Mouse (Mus musculus): Measurements from ENCODE around the gene Snx30.

Gene Snx30

DNA sequence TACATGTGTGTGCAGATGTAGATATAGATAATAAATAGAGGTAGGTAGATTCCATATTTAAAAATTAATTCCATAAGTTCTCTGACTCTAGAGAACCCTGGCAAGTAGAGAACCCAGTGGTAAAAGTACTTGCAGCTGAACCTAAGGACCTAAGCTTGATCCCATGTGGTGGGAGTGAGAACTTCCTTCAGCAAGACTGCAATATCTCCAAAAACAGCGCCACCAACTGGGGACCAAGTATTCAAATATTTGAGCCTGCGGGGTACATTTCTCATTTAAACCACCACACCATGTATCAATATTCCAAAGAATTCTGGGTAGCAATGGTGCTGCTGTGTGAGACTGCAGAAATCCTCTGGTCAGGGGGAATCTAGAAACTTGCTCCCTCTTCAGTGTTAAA, 11.5 kb upstream of the Snx30 start:
- DNase-seq (ENCODE audit: low spot score) = no peak

DNA sequence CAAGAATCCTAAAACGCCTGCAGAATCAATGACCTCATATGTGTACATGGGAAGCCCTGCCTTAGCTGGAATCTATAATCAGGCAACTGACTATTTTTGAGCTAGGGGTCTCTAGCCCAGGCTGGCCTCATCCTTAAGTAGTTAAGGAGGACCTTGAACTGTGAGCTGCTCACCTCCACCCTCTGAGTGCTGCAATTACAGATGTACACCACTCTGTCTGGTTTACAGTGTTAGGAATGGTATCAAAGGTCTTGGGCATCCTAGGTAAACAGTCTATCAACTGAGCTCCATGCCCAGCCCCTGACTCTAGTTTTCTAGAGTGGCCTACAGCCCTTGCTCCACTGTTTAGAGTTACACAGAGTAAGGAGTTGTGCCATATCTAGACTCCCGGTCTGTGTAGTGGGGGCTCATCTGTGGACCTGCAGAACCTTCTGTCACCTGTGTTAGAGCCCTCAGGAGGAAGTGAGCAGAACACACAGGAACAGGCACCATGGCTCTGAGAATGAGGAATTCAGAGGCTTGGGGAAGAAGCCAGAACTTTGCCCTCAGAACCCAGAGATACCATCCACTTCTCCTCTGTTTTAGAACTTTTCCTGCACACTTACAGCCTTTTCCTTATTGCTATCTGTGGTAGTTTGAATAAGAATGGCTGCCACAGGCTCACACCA, 9.7 kb upstream of the Snx30 start:
- DNase-seq (ENCODE audit: low spot score) = no peak

DNA sequence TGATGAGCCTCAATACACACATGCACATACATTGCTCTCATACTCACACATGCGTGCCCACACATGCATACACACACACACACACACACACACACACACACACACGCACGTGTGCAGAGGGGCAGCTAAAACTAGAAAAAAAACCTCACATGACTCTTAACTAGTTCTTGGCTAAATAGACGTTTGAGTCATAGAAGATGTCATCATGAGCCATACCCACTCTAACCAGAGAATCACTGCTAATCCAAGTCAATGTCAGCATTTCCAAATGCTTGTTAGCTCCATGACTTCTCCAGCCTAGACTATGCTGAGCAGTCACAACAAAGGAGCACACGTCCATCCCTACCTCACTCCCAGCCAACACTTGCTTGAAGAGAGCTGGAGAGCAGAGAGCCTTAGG, 5.5 kb upstream of the Snx30 start:
- no peak for DNase-seq (ENCODE audit: low spot score)

DNA sequence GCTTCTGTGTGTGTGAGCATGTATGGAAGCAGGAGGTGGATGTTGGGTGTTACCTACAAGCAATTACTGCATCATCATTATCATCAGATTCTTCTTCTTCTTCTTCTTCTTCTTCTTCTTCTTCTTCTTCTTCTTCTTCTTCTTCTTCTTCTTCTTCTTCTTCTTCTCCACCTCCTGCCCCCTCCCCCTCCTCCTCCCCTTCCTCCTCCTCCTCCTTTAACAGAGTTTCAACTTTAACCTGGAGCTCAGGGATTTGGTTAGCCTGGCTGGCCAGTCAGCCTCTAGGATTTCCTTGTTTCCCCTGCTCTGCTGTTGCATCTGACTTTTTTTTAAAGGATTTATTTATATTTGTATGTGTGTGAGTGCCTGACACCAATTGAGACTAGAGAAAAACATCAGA, 4.2 kb upstream of the Snx30 start, which contains the start of gene Inip:
Gene Inip (minus strand): TSS at position 101 of the 400 bp plus-strand sequence.
- DNase-seq (ENCODE audit: low spot score) = no peak

DNA sequence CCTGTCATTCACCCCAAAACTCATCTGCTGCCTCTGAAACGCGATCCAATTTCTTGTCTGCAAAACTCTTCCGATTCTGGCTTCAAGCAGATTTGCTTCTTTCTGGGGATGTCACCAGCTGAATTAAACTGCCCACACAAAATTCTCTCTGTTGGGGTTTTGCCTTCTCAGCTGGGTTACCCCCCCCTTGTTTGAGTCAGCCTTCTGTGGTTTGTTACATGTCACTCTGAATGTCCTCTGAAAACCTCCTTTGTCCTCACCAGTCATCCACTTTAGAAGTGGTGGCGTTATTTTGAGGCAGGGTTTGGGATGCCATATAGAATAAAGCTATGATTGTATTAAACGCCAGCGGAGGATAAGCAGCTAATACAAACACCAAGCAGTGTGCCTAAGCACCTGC, 3.5 kb upstream of the Snx30 start:
- no peak for DNase-seq (ENCODE audit: low spot score)

DNA sequence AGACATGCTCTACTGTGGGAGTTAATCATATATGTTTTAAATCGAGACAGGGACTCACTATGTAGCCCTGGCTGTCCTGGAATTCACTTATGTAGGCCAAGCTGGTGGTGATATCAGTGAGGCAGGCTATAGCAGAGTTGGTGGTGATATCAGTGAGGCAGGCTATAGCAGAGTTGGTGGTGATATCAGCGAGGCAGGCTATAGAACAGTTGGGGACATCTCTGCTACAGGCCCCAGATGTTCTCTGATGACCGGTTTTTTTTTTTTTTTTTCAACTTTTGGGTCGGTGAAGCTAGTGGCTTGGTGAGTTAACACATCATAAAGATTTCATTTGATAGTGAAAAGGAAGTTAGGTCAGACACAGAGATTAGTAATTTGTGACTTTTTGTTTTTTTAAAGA, 2.8 kb upstream of the Snx30 start:
- DNase-seq (ENCODE audit: low spot score) = no peak

DNA sequence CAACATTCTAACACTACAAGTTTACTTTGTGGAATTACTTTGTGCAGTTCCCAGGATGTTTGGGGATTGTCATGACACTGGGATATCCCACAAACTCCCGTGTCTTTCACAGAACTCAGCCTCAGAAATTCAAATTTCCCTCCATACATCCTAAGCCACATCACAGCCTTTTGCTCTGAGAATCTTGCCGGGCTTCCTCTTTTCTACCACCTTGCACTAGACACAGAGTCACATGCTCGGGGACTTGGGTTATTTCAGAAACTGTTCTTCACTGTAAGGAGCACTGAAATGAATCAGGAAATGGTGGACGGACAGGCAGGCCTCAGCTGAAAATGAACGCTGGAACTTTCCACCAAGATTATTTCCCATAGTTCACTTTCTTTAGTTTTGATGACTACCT, 2.3 kb upstream of the Snx30 start:
- no peak for DNase-seq (ENCODE audit: low spot score)

DNA sequence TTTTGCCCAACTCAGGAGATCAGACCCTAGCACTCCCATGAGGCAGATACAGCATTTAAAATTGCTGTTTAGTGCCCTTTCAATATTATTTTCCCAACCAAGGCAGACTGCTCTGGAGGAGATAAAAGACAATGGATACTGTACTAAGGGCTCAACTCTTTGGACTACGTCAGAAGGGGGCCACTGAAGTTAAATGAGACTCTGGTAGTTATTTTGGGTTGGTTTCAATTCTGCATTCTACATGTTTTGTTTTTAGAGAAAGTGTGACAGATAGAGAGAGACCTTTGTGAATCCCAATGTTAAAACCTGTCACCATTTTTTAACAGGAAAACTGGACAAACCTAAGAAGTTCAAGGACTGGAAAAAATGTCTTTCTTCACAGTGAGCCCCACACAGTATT, 886 bp upstream of the Snx30 start:
- no peak for DNase-seq (ENCODE audit: low spot score)

DNA sequence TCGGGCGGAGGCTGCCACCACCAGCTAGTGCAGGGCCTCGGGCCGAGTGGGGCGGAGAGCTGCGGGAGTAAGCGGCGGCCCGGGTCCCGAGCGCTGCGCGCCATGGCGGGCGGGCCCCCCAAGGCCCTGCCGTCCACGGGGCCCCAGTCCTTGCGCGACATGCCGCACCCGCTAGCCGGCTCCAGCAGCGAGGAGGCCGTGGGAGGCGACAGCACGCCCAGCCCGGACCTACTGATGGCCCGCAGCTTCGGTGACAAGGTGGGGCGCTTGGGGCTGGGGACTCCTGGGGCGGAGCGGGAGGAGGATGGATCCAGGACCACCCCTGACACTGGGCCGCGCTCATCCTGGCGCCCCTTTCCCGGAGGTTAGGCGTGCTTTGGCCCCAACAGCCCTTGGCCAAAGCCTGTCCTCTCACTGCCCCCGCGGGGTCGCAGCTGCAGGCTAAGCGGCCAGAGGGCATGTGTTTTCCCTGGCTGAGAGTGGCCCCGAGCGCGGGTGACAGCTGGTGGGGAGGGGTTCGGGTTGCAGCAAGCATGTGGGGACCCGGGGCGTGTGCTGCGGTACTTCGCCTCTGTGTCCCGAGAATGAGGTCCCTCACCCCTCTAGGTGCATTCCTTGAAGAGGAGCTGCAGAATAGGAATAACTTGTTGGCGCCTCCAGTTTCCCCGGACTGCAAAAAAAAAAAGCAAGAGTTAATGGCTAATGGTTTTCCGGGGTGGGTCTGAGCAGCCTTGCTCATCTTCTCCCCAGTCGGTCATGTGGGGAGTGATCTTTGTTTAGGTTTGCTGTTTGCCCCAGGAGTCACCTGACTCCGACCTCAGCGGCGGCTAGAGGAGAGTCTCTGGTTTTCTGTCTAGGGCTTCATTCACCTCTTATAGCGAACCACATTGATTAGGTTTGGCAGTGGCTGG, 583 bp downstream of the Snx30 start:
- no peak for DNase-seq (ENCODE audit: low spot score)

DNA sequence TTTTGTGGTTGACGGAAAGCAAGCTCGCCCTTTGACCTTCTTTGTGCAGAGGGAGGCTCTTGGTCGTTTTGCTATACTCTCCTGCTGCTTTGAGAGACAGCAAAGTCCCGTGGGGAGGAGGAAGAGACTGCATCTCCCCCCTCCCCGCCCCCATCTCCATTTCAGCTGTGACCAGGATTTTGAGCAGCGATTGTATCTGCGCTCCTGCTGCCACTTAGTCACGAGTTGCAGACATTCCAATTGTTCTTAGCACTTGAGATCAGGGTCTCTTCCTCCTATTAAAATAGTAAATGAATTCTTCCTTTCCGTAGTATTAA, 1.2 kb downstream of the Snx30 start:
- no peak for DNase-seq (ENCODE audit: low spot score)

DNA sequence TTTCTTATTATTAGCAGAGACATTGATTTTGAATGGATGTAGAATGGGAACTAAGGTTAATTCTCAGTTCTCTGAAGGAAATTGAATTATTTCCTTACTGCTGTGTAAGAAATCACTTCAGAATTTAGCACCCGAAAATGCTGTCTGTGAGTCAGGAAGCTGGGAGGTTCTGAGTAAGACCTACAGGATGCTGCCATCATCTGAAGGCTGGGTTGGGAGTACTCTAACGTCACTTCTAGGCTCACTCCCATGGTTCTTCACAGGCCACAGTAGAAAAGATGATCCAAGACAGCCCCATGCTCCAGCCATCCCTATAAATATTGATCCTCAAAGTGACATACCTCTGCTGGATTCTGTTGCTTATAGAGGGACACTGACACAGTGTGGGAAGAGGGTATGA, 1.9 kb downstream of the Snx30 start:
- no peak for DNase-seq (ENCODE audit: low spot score)

DNA sequence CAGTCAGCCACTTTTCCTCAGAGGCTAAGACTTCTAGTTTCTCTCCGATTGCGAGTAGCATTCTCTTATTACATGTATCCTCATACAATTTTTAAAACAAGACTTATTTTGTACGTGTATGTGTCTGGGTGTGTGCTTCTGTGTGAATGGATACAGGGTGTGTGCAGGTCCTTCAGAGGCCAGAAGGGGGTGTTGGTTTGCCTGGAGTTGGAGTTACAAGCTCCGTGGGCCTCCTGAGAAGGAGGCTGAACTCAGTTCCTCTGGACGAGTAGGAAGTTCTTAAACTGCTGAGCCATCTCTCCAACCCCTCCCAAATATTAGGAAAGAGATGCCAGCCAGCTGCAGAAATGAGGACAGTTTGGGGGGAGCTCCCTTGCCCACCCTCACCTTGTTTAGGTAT, 2.8 kb downstream of the Snx30 start:
- no peak for DNase-seq (ENCODE audit: low spot score)

DNA sequence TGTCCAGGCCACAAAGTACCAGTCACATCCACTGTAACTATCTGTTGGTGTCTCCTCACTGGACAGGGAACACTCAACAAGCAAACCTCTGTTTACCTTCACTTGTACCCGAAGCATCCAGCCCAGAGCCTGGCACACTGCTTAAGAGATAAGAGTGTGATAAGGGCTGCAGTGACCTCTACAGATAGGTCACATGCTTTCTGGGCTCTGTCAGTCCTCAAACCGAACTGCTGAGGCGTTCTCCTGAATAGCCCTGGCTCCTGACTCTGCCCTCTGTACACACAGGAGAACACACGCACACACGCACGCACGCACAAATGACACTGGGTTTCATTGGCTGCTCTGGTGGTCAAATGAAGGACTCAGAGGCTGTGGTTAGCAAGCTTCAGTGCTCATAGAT, 8.5 kb downstream of the Snx30 start:
- DNase-seq (ENCODE audit: low spot score) = no peak

DNA sequence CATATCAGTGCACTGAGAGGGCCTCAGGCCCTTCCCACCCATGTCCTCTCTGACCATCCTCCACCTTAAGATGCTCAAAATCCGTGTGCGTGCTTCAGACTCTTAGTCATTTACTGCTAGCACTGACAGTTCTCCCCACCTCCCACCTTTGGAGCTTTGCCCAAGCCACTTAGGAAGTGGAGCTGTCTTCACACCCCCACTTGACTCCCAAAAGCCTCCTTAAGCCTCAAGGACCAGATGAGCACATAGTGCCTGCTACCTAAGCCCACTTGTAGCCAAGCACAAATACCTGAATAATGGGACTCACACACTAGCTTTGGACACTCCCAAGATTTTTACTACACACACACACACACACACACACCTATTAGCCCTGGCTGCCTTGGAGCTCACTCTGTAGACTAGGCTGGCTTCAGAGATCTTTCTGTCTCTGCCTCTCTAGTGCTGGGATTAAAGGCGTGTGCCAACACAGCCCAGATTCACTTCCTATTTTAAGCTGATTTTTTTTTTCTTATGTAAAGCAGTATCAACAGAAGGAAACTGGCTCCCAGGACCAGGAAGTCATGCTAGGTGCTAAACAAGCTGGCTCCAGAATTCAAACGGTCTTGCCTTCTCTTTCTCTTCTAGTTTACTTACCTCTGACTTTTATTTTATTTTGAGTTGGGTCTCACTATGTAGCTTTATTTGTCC, 9.6 kb downstream of the Snx30 start:
- DNase-seq (ENCODE audit: low spot score) = no peak

DNA sequence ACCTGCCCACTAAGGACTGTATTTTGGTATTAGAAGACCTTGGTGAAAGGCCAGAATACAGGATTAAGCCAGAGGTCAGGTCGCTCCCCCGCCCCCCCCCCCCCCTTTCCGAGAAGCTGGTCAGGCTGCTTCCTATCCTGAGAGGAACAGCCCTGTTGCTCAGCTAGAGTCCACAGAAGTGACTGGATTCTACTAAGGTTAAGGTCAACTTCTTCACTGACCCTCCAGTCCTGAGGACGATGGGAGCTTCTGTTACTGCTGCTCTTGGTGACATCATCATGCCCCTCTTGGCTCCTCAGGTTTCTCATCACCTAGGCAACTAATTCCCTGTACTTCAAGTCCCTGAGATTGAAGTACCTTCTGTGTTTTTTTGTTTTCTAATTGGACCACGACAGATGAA, 10.4 kb downstream of the Snx30 start:
- no peak for DNase-seq (ENCODE audit: low spot score)

DNA sequence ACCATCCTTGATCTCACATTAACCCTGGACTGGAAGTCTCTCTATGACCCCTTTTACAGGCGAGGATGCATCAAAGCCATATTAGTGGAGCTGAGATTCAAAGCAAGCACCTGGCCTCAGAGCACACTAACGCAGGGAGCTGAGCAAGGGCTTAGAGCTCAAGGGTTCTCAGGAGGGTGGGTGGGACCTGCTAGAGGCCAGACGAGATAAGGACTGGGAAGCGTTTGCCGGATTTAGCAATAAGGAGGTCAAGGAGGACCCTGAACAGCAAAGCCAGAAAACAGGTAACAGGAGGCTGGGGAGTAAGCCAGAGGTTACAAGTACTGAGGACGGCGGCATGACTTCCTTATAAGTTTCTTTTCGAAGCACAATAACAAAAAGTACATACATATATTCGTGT, 10.8 kb downstream of the Snx30 start:
- no peak for DNase-seq (ENCODE audit: low spot score)

DNA sequence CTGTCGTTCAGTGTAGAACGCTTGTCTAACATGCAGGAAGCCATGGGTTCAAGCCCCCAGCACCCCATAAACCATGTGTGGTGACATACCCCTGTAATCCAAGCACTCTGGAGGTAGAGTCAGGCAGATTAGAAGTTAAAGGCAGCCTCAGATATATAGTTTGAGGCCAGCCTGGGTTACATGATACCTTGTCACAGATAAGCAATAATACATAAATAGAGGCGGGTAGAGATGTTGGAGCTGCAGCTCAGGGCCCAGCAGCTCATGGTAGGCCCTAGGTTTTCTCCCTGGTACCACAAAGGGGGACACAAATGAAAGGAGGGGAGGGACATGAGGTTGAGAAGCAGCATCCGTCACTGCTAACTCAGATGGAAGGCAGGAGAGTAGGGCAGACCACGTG, 12.2 kb downstream of the Snx30 start:
- DNase-seq (ENCODE audit: low spot score) = no peak

DNA sequence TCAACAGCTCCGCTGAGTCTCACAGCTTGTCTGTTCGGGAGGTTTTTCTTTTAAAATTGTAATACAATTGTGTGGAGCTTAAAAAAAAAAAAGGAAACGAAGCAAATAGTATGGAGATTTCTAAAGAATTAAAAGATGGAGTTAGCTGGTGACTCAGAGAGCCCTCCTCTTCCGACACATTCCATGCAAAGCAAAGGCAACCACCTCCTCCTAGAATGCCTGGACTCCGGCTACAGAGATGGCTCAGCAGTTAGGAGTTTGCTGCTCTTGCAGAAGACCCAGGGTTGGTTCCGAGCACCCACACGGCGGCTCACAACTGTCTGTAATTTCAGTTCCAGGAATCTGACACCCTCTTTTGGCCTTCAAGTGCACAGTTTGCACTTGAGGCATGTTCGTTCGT, 12.9 kb downstream of the Snx30 start:
- DNase-seq (ENCODE audit: low spot score) = no peak

DNA sequence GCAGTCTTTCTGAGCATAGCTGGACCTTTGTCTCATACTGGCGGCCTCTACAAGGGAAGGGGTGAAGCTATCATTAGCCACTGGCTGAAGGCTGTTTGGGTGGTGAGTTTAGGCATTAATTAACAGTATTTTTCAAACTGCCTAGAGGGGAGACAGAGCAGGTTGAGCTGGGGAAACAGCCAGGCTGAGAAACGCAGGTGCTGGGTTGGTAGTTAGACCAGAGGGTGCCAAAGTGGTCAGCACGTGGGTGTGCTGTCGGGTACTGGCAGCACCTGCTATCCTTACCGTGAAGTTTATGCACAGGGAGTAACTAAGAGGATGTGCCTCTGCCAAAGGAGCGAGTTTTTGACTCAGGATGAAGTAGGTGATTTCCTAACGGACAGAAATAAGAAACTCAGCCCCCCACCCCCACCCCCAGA, 13.4 kb downstream of the Snx30 start:
- no peak for DNase-seq (ENCODE audit: low spot score)

DNA sequence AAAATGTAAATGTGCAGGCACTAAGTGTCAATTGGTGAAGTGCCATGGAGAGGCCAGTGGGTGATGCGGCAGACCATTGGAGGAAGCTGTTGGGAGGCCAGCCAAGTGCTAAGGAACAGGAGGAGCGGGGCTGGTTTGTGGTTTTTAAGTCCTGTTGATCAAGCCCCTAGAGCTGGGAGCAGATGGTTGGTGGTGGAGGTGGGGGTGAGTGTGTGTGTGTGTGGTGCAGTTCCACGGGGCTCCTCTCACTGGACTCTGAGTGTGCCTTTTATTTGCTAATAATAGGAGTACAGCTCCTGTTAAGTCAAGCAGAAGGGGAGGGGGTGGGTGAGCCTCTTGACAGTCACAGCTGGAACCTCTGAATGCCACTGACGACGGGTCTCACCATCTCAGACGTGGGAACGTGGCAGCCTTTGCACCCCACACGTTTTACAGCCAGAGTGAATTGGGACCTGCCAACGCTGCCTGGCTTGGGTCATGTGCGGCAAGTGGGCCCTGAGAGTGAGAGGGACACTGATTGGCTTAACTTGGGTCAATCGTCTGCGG, 13.9 kb downstream of the Snx30 start:
- DNase-seq (ENCODE audit: low spot score) = no peak

DNA sequence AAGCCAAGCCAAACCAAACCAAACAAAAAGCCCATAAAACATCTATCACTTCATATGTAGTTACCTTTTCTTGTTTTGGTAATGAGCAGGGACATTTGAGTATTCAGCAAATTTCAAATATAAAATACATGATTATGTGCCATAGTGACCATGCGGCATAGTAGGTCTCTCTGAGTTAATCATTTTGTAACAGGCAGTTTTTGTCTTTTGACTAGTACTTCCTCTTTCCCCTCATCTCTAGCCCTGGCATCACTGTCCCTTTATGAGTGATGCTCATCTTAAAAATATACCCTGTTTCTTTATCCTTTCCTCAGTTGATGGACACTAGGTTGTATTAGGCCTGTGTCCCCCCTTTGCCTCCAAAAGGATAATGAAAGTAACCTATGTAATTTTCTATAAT, 15.9 kb downstream of the Snx30 start:
- no peak for DNase-seq (ENCODE audit: low spot score)

DNA sequence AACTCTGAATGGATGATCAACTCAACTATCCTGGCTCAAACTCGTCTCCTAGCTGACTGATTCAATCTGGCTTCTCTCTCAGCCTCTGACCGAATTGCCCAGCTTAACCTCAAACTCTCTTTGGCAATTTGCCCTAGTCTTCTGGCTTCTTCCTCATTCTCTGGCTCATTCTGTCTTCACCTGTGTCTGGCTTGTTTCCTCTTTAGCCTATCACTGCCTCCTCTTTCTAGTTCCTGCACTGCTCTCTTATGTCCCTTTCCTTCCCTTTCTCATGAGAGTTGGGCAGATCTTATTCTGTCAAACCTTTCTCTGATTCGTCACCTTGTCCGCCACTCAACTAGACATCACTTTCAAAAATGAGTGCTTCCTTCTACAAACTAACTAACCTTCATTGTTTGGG, 16.5 kb downstream of the Snx30 start:
- no peak for DNase-seq (ENCODE audit: low spot score)

DNA sequence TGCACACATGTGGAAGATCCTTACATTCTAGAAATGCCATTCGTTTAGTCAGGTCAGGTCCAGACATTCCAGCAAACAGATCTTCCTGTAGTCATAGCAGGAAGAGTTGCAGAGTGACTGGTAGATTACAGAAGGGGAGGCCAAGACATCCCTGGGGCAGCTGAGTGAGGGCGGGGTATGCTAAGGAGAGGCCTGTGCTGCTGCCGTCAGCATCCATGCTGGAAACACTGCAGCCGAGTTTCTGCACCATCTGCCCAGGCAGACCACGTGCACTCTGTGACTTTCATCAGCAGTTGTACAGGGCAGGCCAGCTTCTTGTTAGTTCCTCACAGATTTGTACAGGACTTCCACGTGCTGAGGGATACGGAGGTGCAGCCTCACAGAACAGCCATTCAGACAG, 17.8 kb downstream of the Snx30 start:
- DNase-seq (ENCODE audit: low spot score) = no peak

Measured in urinary bladder, postnatal 25 days (tissue).